Mouse (Mus musculus) testis, adult 2 months (tissue): ENCODE results near the gene Aipl1.

Experiments
- CTCF ChIP-seq: fragments of 200-500 bp; IDR thresholded peaks from 2 replicates; pipeline ENCODE4 v1.5.1; 2012; ENCODE audit warnings: low read depth, mild to moderate bottlenecking, inconsistent platforms, low read length, moderate library complexity; ENCODE audit not compliant: control insufficient read depth, insufficient read depth, insufficient replicate concordance
- POLR2A ChIP-seq: fragments of 200-500 bp; IDR thresholded peaks from 2 replicates; pipeline ENCODE4 v1.6.1; 2012; ENCODE audit warnings: low read depth, mild to moderate bottlenecking, inconsistent platforms, low read length, moderate library complexity; ENCODE audit not compliant: control insufficient read depth

- TF ChIP-seq CTCF = no peak
- no peak for TF ChIP-seq POLR2A
Measured at GRCm38 (mm10) chr11:71996805-71997204, 40.5 kb downstream of the Aipl1 start.
